Mouse (Mus musculus) retina, embryonic 14.5 days (tissue): ENCODE data around the gene Chchd6.
A peak's percentile ranks its signal among the peaks of the same experiment; 100 is the strongest.

Experiments
- DNase-seq: peaks from one replicate; pipeline ENCODE4 v3.0.0-alpha.2; 2015; ENCODE audit warnings: low spot score

Gene Chchd6

GRCm38 (mm10) chr6:89510154-89510553, 85.3 kb downstream of the Chchd6 start:
- DNase-seq = no peak

GRCm38 (mm10) chr6:89508725-89509124, 86.7 kb downstream of the Chchd6 start:
- no peak for DNase-seq

GRCm38 (mm10) chr6:89508263-89508662, 87.2 kb downstream of the Chchd6 start:
- no peak for DNase-seq

GRCm38 (mm10) chr6:89499961-89500360, 95.5 kb downstream of the Chchd6 start:
- DNase-seq = no peak

GRCm38 (mm10) chr6:89498764-89499516, 96.5 kb downstream of the Chchd6 start:
- no peak for DNase-seq

- no peak for DNase-seq
Measured at GRCm38 (mm10) chr6:89496916-89497315, 98.5 kb downstream of the Chchd6 start.

GRCm38 (mm10) chr6:89492368-89492767, 103.1 kb downstream of the Chchd6 start:
- no peak for DNase-seq

GRCm38 (mm10) chr6:89490369-89490768, 105.1 kb downstream of the Chchd6 start:
- no peak for DNase-seq

GRCm38 (mm10) chr6:89489533-89489932, 105.9 kb downstream of the Chchd6 start:
- no peak for DNase-seq

- DNase-seq = no peak
Measured at GRCm38 (mm10) chr6:89486055-89486454, 109.4 kb downstream of the Chchd6 start.

- DNase-seq = no peak
Measured at GRCm38 (mm10) chr6:89481192-89481591, 114.3 kb downstream of the Chchd6 start.

GRCm38 (mm10) chr6:89467908-89468307, 127.5 kb downstream of the Chchd6 start:
- no peak for DNase-seq

- peak; percentile 12 for DNase-seq
Measured at GRCm38 (mm10) chr6:89467290-89467689, 128.2 kb downstream of the Chchd6 start.

GRCm38 (mm10) chr6:89466875-89467274, 128.6 kb downstream of the Chchd6 start:
- peak; percentile 17 for DNase-seq

- no peak for DNase-seq
Measured at GRCm38 (mm10) chr6:89466053-89466708, 129.3 kb downstream of the Chchd6 start.

GRCm38 (mm10) chr6:89462223-89462760, 133.2 kb downstream of the Chchd6 start:
- no peak for DNase-seq

GRCm38 (mm10) chr6:89461250-89462222, 133.9 kb downstream of the Chchd6 start:
- DNase-seq = no peak

GRCm38 (mm10) chr6:89459634-89460033, 135.8 kb downstream of the Chchd6 start:
- no peak for DNase-seq

- no peak for DNase-seq
Measured at GRCm38 (mm10) chr6:89457601-89458000, 137.9 kb downstream of the Chchd6 start.

GRCm38 (mm10) chr6:89456409-89456961, 139.0 kb downstream of the Chchd6 start:
- no peak for DNase-seq

- no peak for DNase-seq
Measured at GRCm38 (mm10) chr6:89455523-89456000, 139.9 kb downstream of the Chchd6 start.

GRCm38 (mm10) chr6:89454437-89454836, 141.0 kb downstream of the Chchd6 start:
- no peak for DNase-seq
